9 mouse cellular contexts compared by ENCODE assay signal in the genomic region with DNA sequence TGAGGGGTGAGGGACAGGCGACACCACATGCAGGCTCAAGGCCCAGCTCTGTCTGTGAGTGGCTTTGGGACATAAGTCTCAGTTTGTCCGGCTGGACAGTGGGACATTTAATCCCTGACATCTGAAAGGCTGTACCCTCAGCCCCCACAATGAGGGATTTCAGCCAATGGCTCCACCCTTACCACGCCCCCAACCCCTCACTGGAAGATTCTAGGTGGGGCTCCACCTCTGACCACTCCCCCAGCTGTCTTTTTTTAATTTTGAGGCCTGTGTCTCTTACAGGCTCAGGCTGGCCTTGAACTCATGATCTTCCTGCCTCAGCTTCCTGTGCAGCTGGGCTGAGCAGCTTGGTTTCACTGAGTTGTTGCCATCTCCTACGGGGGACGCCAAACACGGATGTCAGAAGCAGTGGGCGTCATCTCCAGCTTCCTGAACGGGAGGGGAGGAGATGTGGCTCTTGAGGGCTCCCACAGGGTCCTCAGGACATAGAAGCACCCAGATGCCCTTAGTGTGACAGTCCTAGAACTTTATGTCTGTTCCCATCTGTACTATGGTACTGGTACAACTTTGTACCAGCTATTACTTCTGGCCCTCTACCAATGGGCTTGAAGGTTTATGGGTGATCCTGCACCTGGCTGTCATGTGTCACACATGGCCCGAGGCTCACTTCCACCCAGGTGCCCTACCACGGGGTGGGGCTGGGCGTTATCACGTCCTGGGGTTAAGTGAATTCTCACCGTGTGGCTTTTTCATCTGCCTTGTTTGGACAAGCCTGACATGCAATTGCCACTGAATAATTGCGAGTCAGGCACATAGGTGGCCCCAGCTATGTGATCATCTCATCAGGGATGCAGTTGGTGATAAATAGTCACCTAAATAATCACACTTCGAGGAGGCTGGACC. TPM values are rescaled to one million over a fixed set of nuclear protein-coding genes. Genes with fewer than 3 reads are reported as not detected.
DNase-seq lines count a peak whose midpoint lies in the region; ATAC-seq and TF ChIP-seq lines count a peak whose summit lies in the region.
"Had no signal": no experiment of that assay in that cellular context is flagged by ENCODE, and none has a peak within 500 bp of the region (broad histone marks: within the 10 kb centered on the region; RNA-seq: fewer than 3 reads in every experiment).

No protein-coding gene starts in this region.

- intact Hi-C loops in heart, postnatal 10 days (cut with DNase I) = no loop called here

- ATAC-seq in midbrain, embryonic 16.5 days = no peak

- peak; percentile 15 for DNase-seq in layer of hippocampus, adult 11-12 months (ENCODE audit: low spot score)
- no peak for DNase-seq in layer of hippocampus, adult 9-10 months (ENCODE audit: low spot score)
- DNase-seq in CD4-positive helper T cell, adult 2 months (ENCODE audit: low read depth, low spot score) = peak; percentile 62
- DNase-seq in heart, postnatal 10 days = peak; percentile 19 to 32
- no peak for DNase-seq in retina, embryonic 14.5 days (ENCODE audit: low spot score)
- DNase-seq in left cerebral cortex, adult 11 months (ENCODE audit: low spot score) = no peak

- no peak for TF ChIP-seq CTCF in bone marrow, adult 2 months (IDR thresholded peaks at IDR 0.05; ENCODE audit: control insufficient read depth, insufficient read depth, low read length)

- H3K4me2 ChIP-seq in midbrain, embryonic 16.5 days (ENCODE audit: low read length) = no peak overlapping the region
- H3K4me2 ChIP-seq: midbrain, embryonic 12.5 days had no signal

- H3K36me3 ChIP-seq in midbrain, embryonic 16.5 days (ENCODE audit: control insufficient read depth, insufficient read depth, low read length) = no peaks in the 10 kb centered on the region
- H3K36me3 ChIP-seq: midbrain, embryonic 12.5 days had no signal

- no peaks in the 10 kb centered on the region for H3K9me3 ChIP-seq in midbrain, embryonic 16.5 days (replicated peaks; ENCODE audit: control insufficient read depth, low read length, poor library complexity, severe bottlenecking)
- H3K9me3 ChIP-seq: midbrain, embryonic 12.5 days had no signal

- WGBS in bone marrow, adult 2 months = 26% methylated on average over 15 of the region's 15 CpGs
- 66% methylated on average over 15 of the region's 15 CpGs for WGBS in midbrain, embryonic 16.5 days

- peak overlapping the region; percentile 68 for H3K4me3 ChIP-seq in bone marrow, adult 2 months (replicated peaks; ENCODE audit: control insufficient read depth, low read depth, low read length)
- H3K4me3 ChIP-seq in midbrain, embryonic 16.5 days (ENCODE audit: low read depth, low read length) = no peak overlapping the region
- H3K4me3 ChIP-seq: midbrain, embryonic 12.5 days had no signal

- TF ChIP-seq POLR2A in bone marrow, adult 2 months (IDR thresholded peaks at IDR 0.05; ENCODE audit: borderline replicate concordance, control insufficient read depth, low read depth, low read length) = no peak

- 0 out of 2 replicates have a peak overlapping the region, but pooled peaks have one; percentile 6 for H3K9ac ChIP-seq in midbrain, embryonic 16.5 days (ENCODE audit: low read depth, low read length)
- H3K9ac ChIP-seq: midbrain, embryonic 12.5 days had no signal

- peaks cover 12% of the 10 kb centered on the region for H3K4me1 ChIP-seq in bone marrow, adult 2 months (ENCODE audit: control insufficient read depth, insufficient read depth, low read length)
- peaks cover 18% of the 10 kb centered on the region for H3K4me1 ChIP-seq in midbrain, embryonic 16.5 days (ENCODE audit: control insufficient read depth, insufficient read depth, low read length)

- H3K27ac ChIP-seq in bone marrow, adult 2 months (ENCODE audit: control insufficient read depth, insufficient read depth, low read depth, low read length, poor library complexity) = peak overlapping the region; percentile 91
- H3K27ac ChIP-seq in midbrain, embryonic 16.5 days (ENCODE audit: low read length) = peak overlapping the region; percentile 66; the same call in 1 of the 2 replicates
- H3K27ac ChIP-seq: midbrain, embryonic 12.5 days had no signal

- no peaks in the 10 kb centered on the region; the same call in 1 of the 2 replicates for H3K27me3 ChIP-seq in midbrain, embryonic 16.5 days (ENCODE audit: control insufficient read depth, insufficient read depth, low read depth, low read length)

RNA-seq across cellular contexts. Expression of a gene that starts 20.8 kb away (rescaled TPM):
- 5.1 and 14.5 TPM in 2 replicates for polyA plus RNA-seq in bone marrow, adult 2 months (2011; ENCODE audit: insufficient read depth, insufficient read length, low replicate concordance, missing spikeins)
- 100 to 1,000 TPM; 139 to 163 TPM for total RNA-seq in heart, postnatal 10 days (2021)
- polyA plus RNA-seq in midbrain, embryonic 16.5 days (2015; fragmentation: Nextera tagmentation; extraction: Ambion mirVana) = 15.4 and 17.2 TPM in 2 replicates

RNA-seq across cellular contexts. Expression of a gene that starts 41.8 kb away (rescaled TPM):
- polyA plus RNA-seq in bone marrow, adult 2 months (2011; ENCODE audit: insufficient read depth, insufficient read length, low replicate concordance, missing spikeins) = 7.9 and 18.0 TPM in 2 replicates
- 1 to 10 TPM; 1.3 to 2.2 TPM for total RNA-seq in heart, postnatal 10 days (2021)
- polyA plus RNA-seq in midbrain, embryonic 16.5 days (2015; fragmentation: Nextera tagmentation; extraction: Ambion mirVana) = 1.2 and 1.4 TPM in 2 replicates

RNA-seq across cellular contexts. Expression of a gene that starts 45.8 kb away (rescaled TPM):
- not detected in 2 replicates for polyA plus RNA-seq in bone marrow, adult 2 months (2011; ENCODE audit: insufficient read depth, insufficient read length, low replicate concordance, missing spikeins)
- total RNA-seq in heart, postnatal 10 days (2021) = under 1 TPM; 0.77 to 0.98 TPM
- 2.3 and 3.3 TPM in 2 replicates for polyA plus RNA-seq in midbrain, embryonic 16.5 days (2015; fragmentation: Nextera tagmentation; extraction: Ambion mirVana)

RNA-seq across cellular contexts. Expression of a gene that starts 47.9 kb away (rescaled TPM):
- polyA plus RNA-seq in bone marrow, adult 2 months (2011; ENCODE audit: insufficient read depth, insufficient read length, low replicate concordance, missing spikeins) = 0.72 TPM in 1 of 2 replicates, not detected in the other
- total RNA-seq in heart, postnatal 10 days (2021) = under 1 TPM; 0.32 to 0.48 TPM
- polyA plus RNA-seq in midbrain, embryonic 16.5 days (2015; fragmentation: Nextera tagmentation; extraction: Ambion mirVana) = 88.3 and 103 TPM in 2 replicates

RNA-seq across cellular contexts. Expression of a gene that starts 50.3 kb away (rescaled TPM):
- 3.4 and 4.3 TPM in 2 replicates for polyA plus RNA-seq in bone marrow, adult 2 months (2011; ENCODE audit: insufficient read depth, insufficient read length, low replicate concordance, missing spikeins)
- total RNA-seq in heart, postnatal 10 days (2021) = under 1 TPM; 0.74 to 0.87 TPM
- polyA plus RNA-seq in midbrain, embryonic 16.5 days (2015; fragmentation: Nextera tagmentation; extraction: Ambion mirVana) = 6.1 and 8.2 TPM in 2 replicates

Comparison
In these comparisons a context has a peak if more than half of its experiments do, and no peak if none do; other contexts are left out.
1. DNase-seq: peak in layer of hippocampus, adult 11-12 months (single experiment), CD4-positive helper T cell, adult 2 months (single experiment) and heart, postnatal 10 days (2 of 2); none in layer of hippocampus, adult 9-10 months (single experiment), retina, embryonic 14.5 days (single experiment) and left cerebral cortex, adult 11 months (single experiment).